Mouse (Mus musculus): ENCODE measurements around the gene Acads. TPM values are rescaled to one million over a fixed set of nuclear protein-coding genes. Genes with fewer than 3 reads are reported as not detected.
"Not testable (repeated sequence)": the region's sequence is repeated elsewhere in the genome, so short reads cannot be mapped to it uniquely, and the experiment has no call there.

Acads gene
- polyA plus RNA-seq, 1 experiment from 2014 or later, result 58.6 TPM

DNA sequence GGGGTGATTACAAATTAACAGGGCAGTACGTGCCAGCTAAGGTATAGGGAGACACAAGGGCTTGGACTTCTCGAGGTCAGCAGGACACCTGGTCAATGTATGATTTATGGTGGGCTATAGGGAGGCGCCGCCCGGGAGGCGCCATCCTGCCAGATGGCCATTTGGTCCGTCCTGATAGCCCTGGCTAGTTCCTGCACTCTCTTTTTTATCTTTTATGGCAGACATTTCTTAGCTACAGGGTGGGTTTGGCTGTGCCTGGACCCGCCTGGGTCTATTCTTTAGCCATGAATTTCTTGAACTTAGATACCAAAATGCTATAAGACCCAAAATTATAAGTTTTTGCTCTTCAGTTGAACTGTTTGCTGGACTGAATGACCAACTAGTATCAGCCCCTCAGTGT lies 45.8 kb downstream of the Acads start:
- not testable (repeated sequence) for DNase-seq (ENCODE audit: low spot score)

- DNase-seq (ENCODE audit: low spot score), result no peak
Measured at GRCm38 (mm10) chr5:115072143-115072542, 47.0 kb downstream of the Acads start.

DNA sequence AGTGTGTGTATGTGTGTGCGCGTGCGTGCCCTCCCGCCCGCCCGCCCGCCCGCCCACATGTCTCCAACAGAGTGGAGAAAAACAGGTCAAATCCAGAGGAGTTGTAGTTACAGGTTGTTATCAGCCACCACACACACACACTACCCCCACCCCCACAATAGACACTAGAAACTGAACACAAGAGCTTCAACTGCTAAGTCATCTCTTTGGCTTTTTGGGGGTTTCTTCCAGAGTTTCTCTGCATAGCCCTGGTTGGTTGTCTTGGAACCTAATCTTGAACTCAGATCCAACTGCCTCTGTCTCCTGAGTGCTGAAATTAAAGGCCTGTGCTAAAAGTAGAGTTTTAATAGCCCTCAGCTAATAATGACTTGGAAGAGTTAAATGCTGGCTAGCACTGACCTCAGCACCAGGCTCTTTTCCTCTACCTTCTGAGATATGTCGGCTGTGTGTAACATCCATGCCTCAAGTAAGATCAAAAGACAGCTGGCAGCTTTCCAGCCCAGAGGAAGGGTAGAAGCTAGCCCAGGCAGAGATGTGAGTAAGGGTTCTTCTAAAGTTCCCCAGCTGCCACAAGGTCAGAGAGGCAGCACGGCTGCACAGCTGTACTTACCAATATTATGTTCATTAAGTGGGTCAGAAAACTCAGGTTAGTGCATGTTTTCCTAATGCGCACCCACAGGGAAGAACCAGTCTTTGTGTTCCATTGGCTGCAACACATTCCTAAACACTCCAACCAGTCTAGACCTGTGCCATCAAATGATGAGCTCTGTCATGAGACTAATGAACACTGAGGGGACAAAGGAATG lies 47.8 kb downstream of the Acads start:
- no peak for DNase-seq (ENCODE audit: low spot score)

GRCm38 (mm10) chr5:115070457-115070856 lies 48.7 kb downstream of the Acads start:
- no peak for DNase-seq (ENCODE audit: low spot score)

- DNase-seq (ENCODE audit: low spot score), result no peak
Measured at GRCm38 (mm10) chr5:115069611-115070010, 49.5 kb downstream of the Acads start.

GRCm38 (mm10) chr5:115068671-115069421 lies 50.3 kb downstream of the Acads start:
- no peak for DNase-seq (ENCODE audit: low spot score)

DNA sequence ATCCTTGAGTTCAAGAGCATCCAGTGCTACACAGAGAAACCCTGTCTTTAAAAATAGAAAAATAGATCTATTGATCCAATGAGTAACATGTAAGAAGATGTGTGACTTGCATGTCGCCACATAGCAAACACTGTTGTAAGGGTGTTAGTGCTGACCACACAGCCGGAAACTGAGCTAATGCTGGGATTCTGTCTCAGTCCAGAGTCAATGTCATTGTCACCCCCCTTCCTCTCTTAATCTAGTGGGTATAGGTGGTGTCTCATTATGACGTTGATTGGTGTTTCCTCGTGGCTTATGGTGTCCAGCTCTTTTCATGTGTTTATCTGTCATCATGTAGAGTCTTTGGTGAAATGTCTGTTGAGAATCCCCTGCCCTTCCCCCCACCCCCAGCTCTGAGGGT lies 52.9 kb downstream of the Acads start:
- no peak for DNase-seq (ENCODE audit: low spot score)

DNA sequence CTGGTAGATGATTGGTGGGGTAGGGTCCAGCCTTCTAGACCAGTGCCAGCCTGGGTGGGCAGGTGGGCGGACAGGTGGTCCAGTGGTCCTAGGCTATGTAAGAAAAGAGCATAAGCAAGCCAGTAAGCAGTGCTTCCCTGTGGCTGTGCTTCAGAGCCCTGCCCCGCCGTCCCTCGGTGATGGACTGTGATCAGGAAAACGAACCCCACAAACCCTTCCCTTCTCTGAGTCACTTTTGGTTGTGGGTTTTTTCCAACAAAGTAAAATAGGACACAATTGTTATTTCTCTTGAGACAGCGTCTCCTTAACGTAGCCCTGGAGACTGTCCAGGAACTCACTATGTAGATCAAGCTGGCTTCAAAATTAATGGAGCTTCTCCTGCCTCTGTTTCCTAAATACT lies 55.8 kb downstream of the Acads start:
- DNase-seq (ENCODE audit: low spot score), result no peak

GRCm38 (mm10) chr5:115062566-115062965 lies 56.6 kb downstream of the Acads start:
- no peak for DNase-seq (ENCODE audit: low spot score)

GRCm38 (mm10) chr5:115060977-115061376 lies 58.2 kb downstream of the Acads start:
- no peak for DNase-seq (ENCODE audit: low spot score)

Other genes starting within 250 kb of the Acads start
- gene Oasl2, start 222.4 kb downstream of the Acads start, polyA plus RNA-seq (2015; fragmentation: Nextera tagmentation; extraction: Ambion mirVana), result 77.9 and 95.8 TPM in 2 replicates
- 5.0 and 6.3 TPM in 2 replicates for gene Oasl1, start 196.1 kb downstream of the Acads start, polyA plus RNA-seq (2015; fragmentation: Nextera tagmentation; extraction: Ambion mirVana)
- 58.5 and 69.2 TPM in 2 replicates for gene 2210016L21Rik, start 177.2 kb downstream of the Acads start, polyA plus RNA-seq (2015; fragmentation: Nextera tagmentation; extraction: Ambion mirVana)
- 1.3 and 1.6 TPM in 2 replicates for gene Hnf1a, start 148.3 kb downstream of the Acads start, polyA plus RNA-seq (2015; fragmentation: Nextera tagmentation; extraction: Ambion mirVana)
- gene Sppl3, start 108.2 kb downstream of the Acads start, polyA plus RNA-seq (2015; fragmentation: Nextera tagmentation; extraction: Ambion mirVana), result 15.2 and 22.3 TPM in 2 replicates
- gene Gm10401, start 21.1 kb downstream of the Acads start, polyA plus RNA-seq (2015; fragmentation: Nextera tagmentation; extraction: Ambion mirVana), result 26.4 and 27.2 TPM in 2 replicates
- 25.0 and 27.5 TPM in 2 replicates for gene Unc119b, start 15.6 kb upstream of the Acads start, polyA plus RNA-seq (2015; fragmentation: Nextera tagmentation; extraction: Ambion mirVana)
- 25.2 and 26.9 TPM in 2 replicates for gene Mlec, start 38.8 kb upstream of the Acads start, polyA plus RNA-seq (2015; fragmentation: Nextera tagmentation; extraction: Ambion mirVana)
- 0.99 and 1.4 TPM in 2 replicates for gene Cabp1, start 75.0 kb upstream of the Acads start, polyA plus RNA-seq (2015; fragmentation: Nextera tagmentation; extraction: Ambion mirVana)
- 229 and 231 TPM in 2 replicates for gene Pop5, start 116.5 kb upstream of the Acads start, polyA plus RNA-seq (2015; fragmentation: Nextera tagmentation; extraction: Ambion mirVana)
- 88.3 and 98.7 TPM in 2 replicates for gene Rnf10, start 153.6 kb upstream of the Acads start, polyA plus RNA-seq (2015; fragmentation: Nextera tagmentation; extraction: Ambion mirVana)
- 38.5 TPM in 2 replicates for gene Coq5, start 160.3 kb upstream of the Acads start, polyA plus RNA-seq (2015; fragmentation: Nextera tagmentation; extraction: Ambion mirVana)
- gene Dynll1, start 181.7 kb upstream of the Acads start, polyA plus RNA-seq (2015; fragmentation: Nextera tagmentation; extraction: Ambion mirVana), result 1,203 and 1,571 TPM in 2 replicates
- 236 and 257 TPM in 2 replicates for gene Srsf9, start 207.8 kb upstream of the Acads start, polyA plus RNA-seq (2015; fragmentation: Nextera tagmentation; extraction: Ambion mirVana)
- gene Gatc, start 221.8 kb upstream of the Acads start, polyA plus RNA-seq (2015; fragmentation: Nextera tagmentation; extraction: Ambion mirVana), result 11.6 and 12.5 TPM in 2 replicates
- 64.6 and 65.2 TPM in 2 replicates for gene Triap1, start 221.9 kb upstream of the Acads start, polyA plus RNA-seq (2015; fragmentation: Nextera tagmentation; extraction: Ambion mirVana)
- 1,056 and 1,106 TPM in 2 replicates for gene Cox6a1, start 229.6 kb upstream of the Acads start, polyA plus RNA-seq (2015; fragmentation: Nextera tagmentation; extraction: Ambion mirVana)

All from thymus, postnatal 0 days (tissue).